Mouse (Mus musculus): Measurements from ENCODE around the gene Dbnl.

GRCm38 (mm10) chr11:5744951-5745350 is 43.3 kb upstream of the Dbnl start:
- TF ChIP-seq CTCF (IDR thresholded peaks at IDR 0.05; ENCODE audit: low read depth), result no peak
- TF ChIP-seq EP300 (IDR thresholded peaks at IDR 0.05; ENCODE audit: low read depth), result no peak
